Mouse (Mus musculus) cerebellum, adult 2 months (tissue): Measurements from ENCODE around the gene Cdrt4.

Experiments
- CTCF ChIP-seq: fragments of 200-500 bp; IDR thresholded peaks from 2 replicates; pipeline ENCODE4 v1.5.1; 2011; ENCODE audit warnings: low read depth, mild to moderate bottlenecking, control low read depth, low read length, moderate library complexity, borderline replicate concordance; ENCODE audit not compliant: insufficient read depth
- POLR2A ChIP-seq: fragments of 200-500 bp; IDR thresholded peaks from 2 replicates; pipeline ENCODE4 v1.6.1; 2011; ENCODE audit warnings: low read length, control low read depth, borderline replicate concordance; ENCODE audit not compliant: insufficient read depth

DNA sequence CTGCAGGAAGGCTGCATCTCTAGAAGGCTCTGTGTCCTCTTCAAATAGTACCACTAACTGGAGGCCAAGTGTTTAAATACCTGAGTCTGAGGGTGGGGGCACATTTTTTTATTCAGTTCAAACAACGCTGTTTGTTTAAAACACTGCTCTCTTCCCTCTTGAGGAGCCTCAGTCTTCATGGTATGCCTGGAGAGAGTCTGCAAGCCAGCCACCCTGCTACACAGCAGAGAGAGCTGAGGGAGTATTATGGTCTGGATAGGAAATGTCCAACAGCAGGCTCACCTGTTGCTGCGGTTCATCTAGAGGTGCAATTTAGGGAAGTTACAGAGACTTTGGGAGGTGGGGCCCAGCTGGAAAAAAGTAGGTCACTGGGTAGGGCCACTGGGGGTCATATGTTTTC is 35.5 kb upstream of the Cdrt4 start:
- TF ChIP-seq POLR2A (no peak), CTCF (no peak)
